Mouse (Mus musculus) gastrocnemius, adult 18-20 months (tissue): ENCODE data around the gene Dnah2. TPM values are rescaled to one million over a fixed set of nuclear protein-coding genes. Genes with fewer than 3 reads are reported as not detected.

Experiments
- DNase-seq: peaks from one replicate; pipeline ENCODE4 v3.0.0; 2021; ENCODE audit warnings: low spot score
- total RNA-seq, 2 experiments: library from RNA; stranded (reverse); gene quantifications; 2 replicates each; pipeline ENCODE4 v1.2.3; 2021

Gene Dnah2
- total RNA-seq, 2 experiments from 2014 or later: 0.14 to 0.83 TPM

DNA sequence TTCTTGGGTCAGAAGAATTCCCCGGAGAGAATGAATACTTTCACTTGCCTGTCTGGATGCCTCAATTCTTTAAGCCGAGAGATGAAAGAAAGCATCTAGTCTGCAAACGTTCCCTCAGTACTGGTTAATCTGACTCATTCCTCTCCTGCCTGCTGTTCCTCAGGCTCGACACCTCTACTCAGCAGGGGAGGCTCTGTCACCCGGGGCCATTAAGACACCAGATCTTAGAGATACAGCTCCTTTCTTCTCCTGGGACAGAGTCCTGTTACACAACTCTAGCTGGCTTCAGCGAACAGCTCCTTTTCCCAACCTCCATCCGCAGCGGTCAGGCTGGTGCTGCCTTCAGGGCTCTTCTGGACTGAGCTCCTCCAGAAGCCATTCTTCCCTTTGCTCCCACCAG is 77.4 kb downstream of the Dnah2 start:
- DNase-seq: no peak

DNA sequence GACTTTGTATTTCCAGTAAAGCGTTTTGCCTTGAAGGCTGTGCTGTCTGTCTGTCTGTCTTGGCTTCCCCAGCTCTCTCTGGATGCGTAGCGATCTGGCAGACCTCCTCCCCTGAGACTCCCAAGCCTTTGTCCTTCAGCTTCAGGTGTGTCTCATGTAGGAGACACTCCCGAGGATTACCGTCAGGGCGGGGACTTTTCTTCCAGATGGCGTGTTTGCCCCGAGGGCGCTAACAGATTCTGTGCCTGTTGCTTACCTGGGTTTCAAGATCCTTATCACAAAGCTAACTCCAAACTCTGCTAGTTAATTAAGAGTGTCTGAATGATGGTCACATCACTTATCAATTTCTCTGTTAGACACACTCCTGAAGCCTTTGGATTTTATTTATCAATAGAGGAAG is 79.6 kb downstream of the Dnah2 start:
- DNase-seq: no peak

DNA sequence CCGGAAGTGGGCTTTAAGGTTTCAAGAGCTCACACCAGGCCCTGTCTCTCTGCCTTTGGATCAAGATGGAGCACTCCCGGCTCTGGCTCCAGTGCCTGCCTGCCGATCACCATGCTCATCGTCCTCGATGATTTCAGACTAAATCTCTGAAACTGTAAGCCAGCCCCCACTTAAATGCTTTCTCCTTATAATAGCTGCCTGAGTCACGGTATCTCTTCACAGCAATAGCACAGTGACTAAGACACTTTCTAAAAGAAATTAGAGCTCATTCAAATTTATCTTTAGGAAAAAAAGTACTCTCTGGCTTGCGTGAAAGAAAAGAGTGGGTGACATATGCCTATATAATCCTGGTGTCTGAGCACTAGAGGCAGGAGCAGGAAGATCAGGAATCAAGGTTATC is 84.9 kb downstream of the Dnah2 start:
- DNase-seq: no peak

DNA sequence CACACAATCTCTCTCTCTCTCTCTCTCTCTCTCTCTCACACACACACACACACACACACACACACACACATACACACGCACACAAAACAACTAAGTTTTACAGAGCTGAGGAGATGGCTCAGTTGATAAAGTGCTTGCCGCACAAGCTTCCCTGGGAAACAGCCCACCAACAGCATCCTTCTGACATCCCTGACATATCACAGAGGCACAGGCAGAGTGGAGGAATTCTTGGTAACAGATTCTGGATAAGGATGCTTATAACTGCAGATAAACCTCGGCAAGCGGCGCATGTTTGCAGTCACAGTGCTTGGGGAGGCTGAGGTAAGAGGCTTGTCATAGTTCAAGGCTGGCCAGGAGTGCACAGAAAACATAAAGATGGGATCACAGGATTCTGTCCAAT is 87.3 kb downstream of the Dnah2 start:
- no peak for DNase-seq

DNA sequence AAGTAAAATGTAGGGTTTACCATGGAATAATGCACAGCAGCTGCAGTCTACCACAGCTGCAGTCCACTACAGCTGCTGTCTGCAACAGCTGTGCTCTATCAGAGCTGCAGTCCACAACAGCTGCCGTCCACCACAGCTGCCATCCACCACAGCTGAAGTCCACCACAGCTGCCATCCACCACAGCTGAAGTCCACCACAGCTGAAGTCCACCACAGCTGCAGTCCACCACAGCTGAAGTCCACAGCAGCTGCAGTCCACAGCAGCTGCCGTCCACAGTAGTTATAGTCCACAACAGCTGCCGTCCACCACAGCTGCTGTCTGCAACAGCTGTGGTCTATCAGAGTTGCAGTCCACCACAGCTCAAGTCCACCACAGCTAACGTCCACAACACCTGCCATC is 89.0 kb downstream of the Dnah2 start:
- no peak for DNase-seq

DNA sequence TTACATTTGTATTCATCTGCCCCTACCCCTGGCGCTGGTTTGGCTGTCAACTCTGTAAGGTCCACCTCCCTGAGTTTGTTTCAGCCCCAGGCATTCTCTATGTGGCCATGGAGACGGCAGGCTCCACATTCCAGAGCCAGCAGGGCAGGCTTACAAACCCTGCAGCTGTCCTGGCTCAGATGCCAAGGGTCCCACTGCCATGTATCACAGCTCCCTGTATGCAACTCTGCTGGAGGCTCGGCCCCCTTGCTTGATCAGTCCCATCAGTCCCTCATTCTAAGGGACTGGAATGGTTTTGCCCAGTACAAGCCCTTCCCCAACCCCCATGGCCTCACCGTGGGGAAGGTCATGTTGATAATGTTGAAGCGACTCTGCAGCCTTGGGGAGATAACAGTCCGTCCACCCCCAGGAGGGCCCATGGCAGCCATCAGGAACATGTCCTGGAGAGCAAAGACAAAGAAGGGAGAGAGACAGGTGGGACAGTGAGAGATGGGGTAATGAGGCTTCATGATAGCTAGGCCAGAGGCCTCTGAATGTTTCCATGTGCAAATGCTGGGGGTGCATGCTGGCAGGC is 91.8 kb downstream of the Dnah2 start:
- DNase-seq: no peak

DNA sequence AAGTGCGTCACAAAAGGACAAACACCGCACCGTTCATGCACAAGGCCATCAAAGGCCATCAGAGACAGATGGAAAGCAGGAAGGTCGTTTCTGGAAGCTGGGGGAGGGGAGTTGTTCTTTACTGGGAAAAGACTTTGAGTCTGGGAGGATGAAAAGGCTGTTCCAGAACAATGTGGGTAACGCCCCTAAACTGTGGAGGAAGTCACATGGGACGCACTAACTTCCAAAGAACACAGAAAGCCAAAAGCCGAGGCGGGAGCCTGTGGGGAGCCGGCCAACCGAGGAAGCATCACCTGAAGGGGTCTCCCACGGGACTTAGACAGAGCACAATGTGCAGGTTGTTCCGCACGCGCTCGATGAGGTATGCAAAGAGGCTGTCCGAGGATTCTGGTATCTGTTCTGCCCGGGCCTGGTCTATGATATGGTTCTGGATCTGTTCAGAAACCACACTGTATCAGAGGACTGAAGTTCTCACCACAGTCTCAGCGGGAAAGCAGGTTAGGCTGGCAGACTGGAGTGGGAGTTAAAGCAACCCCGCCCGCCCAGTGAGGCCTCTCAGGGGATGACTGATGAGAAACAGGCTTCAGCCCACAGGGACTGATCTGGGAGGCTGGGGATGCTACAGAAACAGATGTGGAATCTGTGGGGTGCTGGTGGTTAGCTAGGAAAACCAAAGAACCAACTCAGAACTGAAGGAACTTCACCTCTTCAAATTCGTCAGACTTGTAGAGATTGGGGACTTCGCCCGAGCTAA is 96.6 kb downstream of the Dnah2 start:
- DNase-seq: peak; percentile 35

DNA sequence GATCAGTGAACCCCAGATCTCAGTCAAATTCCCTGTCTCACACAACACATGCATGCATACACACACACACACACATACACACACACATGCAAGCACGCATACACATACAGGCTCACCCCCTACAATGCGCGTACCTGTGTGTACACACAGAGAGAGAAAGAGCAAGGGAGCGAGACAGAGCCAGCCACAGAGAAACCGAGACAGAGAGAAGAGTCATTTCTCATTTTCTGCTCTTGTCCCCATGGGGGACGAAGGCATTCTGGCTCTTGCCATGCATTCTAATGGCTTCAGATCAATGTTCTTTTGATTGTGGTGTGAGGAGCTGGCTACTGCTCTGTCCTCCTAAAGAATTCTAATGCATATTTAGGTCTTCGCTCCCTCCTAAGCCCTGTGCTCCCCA is 101.6 kb downstream of the Dnah2 start:
- DNase-seq: no peak

DNA sequence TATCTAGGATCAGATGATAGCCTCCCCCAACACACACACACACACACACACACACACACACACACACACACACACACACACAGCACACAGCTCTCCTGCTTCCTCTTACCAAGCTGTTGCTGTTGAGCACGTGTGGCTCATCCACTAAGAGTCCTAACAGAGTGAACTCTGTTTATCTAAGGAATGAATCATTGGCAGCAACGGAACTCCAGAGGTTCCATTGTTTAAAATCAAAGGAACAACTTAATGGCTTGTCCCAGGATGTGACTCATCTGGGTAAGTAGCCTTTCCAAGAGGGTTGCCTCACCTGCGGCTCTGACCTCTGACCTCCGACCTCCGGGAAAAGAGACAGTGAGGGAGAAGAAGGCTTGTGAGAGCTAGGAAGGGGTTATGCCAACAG is 105.6 kb downstream of the Dnah2 start:
- no peak for DNase-seq

DNA sequence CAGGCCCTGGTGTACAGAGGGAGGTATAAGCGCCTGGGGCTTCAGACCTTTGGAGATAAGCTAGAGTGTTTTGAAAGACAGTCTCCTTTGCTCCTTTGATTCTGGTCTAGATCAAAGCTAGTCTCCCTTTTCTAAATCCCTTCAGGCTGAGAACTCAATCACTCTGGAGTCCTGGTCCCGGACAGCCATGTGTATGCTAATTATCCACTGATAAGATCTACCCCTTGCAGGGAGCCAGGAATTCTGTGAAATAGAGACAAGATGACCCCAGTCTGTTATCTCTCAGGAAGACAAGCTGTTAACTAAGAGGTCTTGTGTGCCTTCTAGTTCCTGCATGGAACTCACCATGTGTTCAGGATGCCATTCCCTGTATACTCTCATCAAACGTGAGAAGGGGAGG is 111.6 kb downstream of the Dnah2 start:
- no peak for DNase-seq

DNA sequence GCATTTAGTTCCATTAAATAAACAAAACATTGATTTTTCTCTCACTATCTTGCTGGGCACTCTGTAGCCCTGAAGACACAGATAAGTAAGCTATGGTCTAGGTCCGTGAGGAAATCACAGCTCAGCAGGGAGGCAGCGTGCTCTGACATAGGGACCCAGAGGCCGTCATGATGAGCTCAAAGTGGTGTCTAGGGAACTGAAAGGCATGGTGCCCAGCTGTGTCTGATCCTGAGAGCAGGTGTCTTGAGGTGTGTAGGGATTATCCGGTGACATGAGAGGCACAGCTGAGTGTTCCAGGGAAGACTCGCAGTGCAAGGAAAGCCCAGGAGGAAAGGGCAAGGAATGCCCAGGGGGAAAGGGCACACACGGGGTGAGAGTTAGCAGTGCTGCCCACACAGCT is 115.7 kb downstream of the Dnah2 start:
- DNase-seq: no peak

DNA sequence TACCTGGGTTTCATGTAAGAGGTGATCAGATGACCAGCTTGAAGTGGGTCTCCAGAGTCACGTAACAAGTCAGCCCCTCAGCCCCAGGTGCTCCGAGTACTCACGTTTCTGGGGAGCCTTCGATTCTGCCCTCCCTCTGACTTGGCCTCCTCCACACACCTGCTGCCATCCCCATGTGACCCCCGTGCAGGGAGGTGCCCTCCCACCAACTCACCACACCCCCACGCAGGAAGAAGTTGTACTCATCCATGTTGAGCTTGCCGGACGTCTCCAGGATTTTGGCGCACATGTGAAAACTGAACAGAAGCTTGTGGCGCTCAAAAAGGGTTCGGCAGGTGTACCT is 116.3 kb downstream of the Dnah2 start:
- no peak for DNase-seq

DNA sequence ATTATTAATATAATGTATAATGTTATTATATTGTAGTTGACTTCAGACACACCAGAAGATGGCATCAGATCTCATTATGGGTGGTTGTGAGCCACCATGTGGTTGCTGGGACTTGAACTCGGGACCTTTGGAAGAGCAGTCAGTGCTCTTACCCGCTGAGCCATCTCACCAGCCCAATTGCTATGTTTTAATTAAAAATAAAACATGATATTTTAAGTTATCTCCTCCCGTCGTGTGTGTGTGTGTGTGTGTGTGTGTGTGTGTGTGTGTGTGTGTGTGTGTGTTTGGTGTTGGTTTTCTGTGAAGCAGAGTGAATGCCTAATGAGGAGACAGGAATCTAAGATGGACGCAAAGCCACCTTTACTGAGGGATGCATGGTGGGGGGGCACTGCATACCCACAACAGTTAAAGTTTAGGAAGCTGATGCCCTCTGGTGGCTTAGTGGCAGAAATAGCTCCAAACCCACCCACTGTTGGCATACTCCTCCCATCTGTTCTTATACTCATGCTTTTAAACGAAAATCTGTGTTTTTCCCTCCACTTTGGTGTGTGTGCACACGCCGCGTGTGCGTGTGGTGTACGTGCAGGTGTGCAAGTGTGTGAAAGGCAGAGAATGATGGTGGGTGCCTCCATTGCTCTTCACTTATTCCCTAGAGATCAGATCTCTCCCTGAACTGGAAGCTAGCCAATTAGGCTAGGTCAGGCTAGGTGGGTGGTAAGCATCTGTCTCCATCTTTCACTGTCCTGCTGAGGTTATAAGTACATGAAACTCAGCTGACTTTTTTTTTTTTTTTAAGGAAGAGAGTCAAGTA is 116.9 kb downstream of the Dnah2 start:
- DNase-seq: peak; percentile 74

DNA sequence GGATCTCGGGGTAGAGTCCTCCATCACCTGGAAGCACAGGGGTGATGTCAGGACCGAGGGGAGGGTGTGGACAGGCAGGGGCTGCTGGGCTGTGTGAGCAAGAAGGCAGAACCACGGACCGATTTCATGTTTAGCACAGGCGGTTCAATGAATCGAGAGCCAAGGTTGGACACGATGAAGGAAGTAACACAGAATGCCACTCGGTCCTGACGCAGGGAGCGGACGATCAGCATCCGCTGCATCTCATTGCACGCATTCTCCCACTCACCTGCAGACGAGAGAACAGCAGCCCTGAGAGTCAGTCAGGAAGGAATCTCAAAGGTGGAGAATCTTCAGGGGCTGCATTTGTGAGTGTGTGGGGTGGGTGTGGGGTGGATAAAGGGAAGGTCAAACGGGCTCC is 118.3 kb downstream of the Dnah2 start:
- no peak for DNase-seq

DNA sequence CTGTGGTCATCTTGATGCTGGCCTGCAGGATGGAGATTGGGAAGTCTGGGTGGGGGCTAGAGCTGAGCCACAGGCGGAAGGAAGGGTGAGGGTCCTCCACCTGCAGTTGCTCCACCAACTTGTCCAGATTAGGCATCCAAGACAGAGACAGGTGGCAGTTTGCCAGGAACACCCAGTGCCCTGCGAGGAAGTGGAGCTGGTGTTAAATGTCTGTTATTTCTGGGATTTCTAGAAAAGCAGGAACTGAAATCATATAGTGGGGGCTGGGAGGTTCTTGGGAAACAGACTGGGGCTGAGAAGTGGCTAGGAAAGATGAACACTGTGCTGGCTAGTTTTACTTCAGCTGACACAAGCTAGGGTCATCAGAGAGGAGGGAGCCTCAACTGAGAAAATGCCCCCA is 119.6 kb downstream of the Dnah2 start:
- no peak for DNase-seq

DNA sequence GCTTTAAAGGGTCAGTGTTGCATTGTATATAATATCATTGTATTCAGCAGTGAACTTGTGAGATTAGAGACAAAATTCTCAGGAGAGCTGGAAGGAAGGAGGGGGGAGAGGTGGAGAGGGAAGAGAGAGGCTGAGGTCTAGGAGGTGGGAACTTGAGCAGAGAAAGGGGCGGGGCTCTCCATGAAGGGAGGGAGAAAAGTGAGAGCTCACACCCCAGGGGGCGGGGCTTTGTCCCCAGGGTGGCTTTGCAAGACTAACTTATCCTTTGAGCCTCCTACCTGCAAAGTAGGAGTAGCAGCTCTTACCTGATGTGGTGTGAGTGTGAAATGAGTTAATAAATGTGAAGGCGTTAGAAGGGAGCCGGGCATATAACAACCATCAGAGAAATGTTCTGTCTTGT is 120.2 kb downstream of the Dnah2 start:
- no peak for DNase-seq

DNA sequence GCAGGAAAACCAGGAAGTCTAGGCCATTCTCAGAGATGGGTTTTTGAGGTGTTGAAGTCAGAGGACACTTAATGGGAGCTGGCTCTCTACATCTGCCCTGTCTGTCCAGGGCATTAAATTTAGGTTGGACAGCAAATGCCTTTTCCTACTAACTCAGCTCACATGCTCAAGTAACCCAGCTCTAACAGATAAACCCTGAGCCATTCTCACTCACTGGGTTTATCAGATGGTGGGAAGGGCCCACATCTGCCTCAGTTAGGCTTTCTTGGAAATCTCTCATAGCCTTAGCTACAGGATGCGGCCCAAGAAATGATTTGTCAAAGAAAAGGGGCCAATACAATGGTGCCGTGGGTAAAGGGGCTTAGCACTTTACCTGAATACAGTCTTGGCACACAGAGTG is 122.7 kb downstream of the Dnah2 start:
- no peak for DNase-seq

DNA sequence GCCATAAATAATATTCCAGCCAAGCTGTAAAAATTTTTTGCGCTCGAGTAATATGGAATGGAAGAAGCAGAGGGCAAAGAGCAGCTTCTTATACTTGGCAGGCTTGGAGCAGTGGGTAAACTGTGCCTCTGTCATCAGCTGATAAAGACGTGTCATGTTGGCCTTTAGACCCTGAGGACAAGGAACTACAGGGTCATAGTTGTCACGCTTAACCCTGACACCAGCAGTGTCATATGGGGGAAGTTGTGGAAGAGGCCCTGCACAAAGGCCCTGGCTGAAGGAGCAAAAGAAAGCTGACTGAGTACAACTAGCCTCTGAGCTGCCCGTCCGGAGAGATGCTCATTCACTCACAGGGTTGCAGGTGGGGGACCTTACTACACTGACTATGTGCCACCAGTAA is 125.0 kb downstream of the Dnah2 start:
- DNase-seq: no peak

DNA sequence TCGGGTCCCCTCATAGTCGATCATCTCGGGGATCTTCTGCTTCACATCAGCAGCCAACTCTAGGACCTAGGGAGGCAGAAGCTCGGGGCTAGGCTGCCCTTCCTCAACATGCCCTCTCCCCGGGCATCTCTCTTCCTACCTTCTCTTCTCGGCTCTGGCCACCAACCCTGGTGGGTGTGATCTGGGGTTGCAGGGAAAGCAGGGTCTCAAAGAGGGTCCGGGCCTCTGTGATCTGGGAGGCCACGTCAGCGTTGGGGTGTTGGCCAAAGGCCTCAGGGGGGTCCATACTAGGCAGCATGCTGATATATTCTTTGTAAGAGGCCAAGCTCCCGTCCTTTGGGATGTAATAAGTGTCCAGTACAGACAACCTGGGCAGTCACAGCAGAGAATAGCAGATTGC is 126.1 kb downstream of the Dnah2 start:
- DNase-seq: no peak

DNA sequence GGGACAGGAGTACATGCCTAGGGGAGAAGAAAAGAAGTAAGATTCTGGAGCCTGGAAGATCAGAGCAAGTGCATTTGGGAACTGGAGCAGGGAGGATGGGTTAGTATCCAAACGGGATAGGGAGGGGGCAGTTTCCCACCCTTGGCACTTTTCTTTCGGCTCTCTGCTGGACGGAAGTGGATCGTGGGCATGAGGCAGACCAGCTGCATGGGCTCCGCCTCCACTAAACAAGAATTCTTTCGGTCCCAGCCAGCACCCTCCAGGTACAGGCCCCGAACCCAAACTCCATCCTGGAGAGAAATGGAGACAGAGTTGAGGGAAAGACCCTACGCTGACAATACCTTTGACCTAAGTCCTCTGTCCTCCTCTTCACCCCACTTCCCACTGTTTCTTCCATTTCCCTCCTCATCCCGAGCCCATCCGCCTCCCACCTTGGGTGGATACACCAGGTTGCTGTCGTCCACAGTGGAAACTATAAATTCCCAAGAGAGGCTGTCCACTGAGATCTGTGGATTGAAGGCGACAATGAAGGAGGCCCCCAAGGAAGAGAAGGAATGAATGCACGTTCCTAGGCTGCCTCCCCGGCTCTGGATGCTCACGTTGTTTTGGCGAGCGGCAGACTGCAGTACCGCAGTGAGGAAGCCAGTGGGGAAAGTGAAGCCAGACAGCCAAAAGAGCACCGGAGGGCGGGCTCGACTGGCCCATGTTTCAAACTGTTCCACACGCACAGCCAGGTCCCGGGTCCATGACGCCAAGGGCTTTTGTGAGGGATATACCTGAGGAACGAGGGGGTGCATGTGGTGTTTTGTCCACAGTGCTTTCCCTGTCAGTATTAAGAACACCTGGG is 127.6 kb downstream of the Dnah2 start:
- DNase-seq: no peak

DNA sequence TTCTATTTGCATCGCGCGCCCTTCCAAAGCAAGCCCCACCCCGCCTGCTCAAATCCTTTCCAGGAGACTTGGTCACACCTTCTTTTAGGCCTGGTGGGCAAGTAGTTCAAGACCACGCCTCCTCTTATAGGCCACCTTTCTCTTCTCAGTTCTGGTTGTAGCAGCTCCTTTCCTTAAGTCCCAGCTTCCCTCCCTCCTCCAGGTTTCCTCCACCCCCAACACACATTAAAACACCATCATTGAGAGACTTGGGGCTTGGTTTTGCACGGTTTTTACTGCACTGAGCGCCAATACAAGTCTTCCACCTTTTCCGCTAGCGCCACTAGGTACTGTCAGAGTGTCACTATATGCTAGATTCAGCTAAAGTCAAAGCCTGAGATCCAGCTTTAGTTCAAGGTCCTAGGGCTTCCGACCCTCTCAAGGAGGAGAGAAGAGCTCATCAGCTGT is 128.3 kb downstream of the Dnah2 start:
- no peak for DNase-seq
